Mouse (Mus musculus): Measurements from ENCODE around the gene Hspa14.
A peak's percentile ranks its signal among the peaks of the same experiment; 100 is the strongest.

Hspa14 gene

DNA sequence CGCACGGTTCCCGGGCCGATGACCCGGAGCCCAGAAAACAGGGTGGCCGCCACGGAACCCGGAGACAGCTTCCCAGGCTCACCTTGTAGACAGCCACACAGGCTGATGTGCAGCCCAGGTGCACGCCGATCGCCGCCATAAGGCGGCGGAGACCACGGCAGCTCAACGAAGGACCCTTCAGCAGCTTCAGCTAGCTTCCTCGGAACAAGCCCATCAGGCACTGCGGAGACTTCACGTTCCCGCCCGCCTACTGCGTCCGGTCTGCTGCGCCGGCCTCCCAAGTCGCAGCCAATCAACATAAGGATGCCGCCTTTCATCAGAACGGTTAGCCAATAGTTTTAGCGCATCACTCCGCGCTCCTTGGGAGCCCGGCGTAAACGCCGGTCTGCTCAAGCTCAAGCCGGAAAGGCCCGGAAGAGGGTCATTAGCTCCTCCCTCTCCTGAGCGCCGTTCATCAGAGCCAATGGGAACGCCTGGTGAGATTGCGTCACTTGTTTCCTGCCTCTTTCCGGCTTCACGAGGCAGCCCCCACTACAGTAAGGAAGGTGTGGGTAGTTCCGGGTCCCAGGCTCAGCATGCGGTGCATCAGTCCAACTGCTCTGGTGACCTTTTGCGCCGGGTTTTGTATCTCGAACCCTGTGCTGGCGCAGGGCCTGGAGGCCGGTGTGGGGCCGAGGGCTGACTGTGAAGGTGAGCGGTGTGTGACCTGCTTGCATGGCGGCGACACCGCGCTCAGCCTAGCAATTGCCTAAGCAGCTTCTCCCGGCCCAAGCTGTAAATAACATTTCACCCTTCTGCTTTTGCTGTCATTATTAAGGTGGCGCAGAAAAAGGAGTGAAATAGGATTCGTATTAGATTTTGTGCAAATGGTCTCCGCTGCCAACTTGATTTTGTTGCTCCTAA, at the start of gene Hspa14, which contains the start of the genes Gm45902 and Cdnf:
Gene Hspa14 (minus strand): TSS at position 263 of the 903 bp plus-strand sequence.
Gene Gm45902 (minus strand): TSS at position 239 of the 903 bp plus-strand sequence.
Gene Cdnf (plus strand): TSS at position 479 of the 903 bp plus-strand sequence.
- DNase-seq (ENCODE audit: low spot score in 2 of 2): peak; percentile 95 to 98

- peak; percentile 49 to 53 for DNase-seq (ENCODE audit: low spot score in 2 of 2)
Measured at GRCm38 (mm10) chr2:3546588-3546987, 34.0 kb upstream of the Hspa14 start.

DNA sequence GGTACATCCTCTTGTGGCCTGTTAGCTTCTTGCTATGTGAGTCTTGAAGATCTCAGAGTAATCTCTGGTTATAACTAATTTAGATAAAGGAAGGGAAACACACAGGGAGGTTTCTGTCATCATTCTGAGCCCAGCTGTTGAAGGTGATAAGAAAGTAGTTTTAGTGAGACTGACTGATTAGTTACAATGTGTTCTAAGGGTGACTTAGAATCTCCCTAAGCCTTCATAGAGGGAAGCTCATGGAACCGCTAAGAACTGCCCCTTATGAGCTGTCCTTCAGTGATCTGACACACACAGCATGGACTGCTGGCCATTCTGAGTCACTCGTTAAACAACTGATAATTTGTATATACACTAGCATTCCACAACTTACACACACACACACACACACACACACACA, 33.4 kb upstream of the Hspa14 start:
- DNase-seq (ENCODE audit: low spot score in 2 of 2): no peak

GRCm38 (mm10) chr2:3541307-3542079, 28.9 kb upstream of the Hspa14 start:
- DNase-seq (ENCODE audit: low spot score in 2 of 2): no peak

DNA sequence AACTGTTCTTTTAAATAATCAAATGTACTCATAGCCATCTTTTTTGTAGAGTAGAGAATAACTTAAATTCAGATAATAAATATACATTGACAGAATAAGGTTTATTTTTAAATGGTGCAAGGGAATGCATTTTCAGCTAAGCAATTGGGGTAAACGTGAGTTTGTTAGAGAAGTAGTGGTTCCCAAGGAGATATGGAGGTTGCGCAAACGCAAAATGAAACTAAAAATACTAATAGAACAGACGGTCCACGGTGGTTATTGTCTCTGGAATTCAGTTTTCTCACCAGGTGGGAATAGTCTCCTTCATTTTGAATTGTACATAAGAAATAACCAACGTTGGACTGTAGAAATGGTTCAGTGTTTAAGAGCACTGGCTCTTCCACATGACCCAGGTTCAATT, 13.7 kb upstream of the Hspa14 start:
- no peak for DNase-seq (ENCODE audit: low spot score in 2 of 2)

DNA sequence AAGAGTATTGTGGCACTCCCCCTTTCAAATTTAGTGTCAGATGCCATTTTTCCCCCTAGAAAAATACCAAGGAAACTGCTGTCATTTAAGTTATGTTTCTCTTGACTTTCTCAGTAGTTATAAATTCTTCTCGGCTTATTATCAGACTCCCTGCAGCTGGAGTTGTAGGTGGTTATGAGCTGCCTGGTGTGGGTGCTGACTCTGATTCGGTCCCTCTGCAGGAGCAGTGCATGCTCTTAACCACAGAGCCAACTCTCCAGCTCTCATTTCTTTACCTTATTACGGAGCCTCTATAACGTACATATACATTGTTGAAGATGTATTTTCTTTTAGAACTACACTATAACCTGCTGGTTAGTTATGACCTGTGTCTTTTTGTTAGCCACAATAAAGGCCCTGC, 9.9 kb upstream of the Hspa14 start:
- no peak for DNase-seq (ENCODE audit: low spot score in 2 of 2)

GRCm38 (mm10) chr2:3512076-3512475, 538 bp downstream of the Hspa14 start:
- no peak for DNase-seq (ENCODE audit: low spot score in 2 of 2)

GRCm38 (mm10) chr2:3500886-3501285, 11.7 kb downstream of the Hspa14 start:
- DNase-seq (ENCODE audit: low spot score in 2 of 2): no peak

- no peak for DNase-seq (ENCODE audit: low spot score in 2 of 2)
Measured at GRCm38 (mm10) chr2:3499543-3499942, 13.1 kb downstream of the Hspa14 start.

- DNase-seq (ENCODE audit: low spot score in 2 of 2): no peak
Measured at GRCm38 (mm10) chr2:3493833-3494409, 18.7 kb downstream of the Hspa14 start.

DNA sequence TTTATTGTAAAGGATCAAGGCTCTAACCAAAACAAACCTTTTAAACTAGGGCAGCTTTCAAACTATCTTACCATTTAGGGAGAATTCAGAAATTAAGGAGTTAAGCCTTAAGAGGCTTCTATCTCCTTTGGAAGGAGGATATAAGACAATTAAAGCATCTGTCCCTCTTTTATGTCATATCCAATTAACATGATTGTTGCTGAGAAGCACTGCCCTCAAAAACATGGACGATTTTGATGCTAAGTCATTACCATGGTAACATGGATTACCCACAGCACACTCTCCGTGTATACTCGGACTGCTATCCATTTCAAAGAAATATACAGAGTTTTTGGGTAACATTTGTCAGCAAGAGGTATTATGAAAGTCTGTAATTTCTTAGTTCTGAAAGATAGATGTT, 22.8 kb downstream of the Hspa14 start:
- no peak for DNase-seq (ENCODE audit: low spot score in 2 of 2)

GRCm38 (mm10) chr2:3480239-3480638, 32.4 kb downstream of the Hspa14 start:
- DNase-seq (ENCODE audit: low spot score in 2 of 2): no peak

GRCm38 (mm10) chr2:3475746-3476251, 36.8 kb downstream of the Hspa14 start:
- no peak for DNase-seq (ENCODE audit: low spot score in 2 of 2)

DNA sequence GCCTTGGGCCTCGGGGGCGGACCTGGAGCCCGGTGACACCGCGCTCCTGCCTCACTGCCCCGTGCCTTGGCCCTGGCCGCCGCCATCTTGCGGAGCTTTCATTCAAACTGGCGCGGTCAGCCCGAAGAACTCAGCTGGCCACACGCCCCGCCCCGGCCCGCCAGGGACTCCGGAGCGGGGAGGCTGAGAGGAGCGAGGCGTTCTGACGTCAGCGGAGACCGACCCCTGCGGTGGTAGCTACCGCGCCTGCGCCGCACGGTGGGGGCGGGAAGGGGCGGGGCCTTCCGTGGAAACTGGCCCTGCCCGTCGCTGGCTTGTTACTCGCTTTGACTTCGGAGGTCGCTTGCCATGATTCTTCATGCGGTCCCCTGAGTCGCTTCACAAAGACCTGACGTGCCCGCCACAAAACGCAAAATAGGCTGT, 37.7 kb downstream of the Hspa14 start, which contains the start of gene Suv39h2:
Gene Suv39h2 (minus strand): TSS at position 171 of the 423 bp plus-strand sequence.
- DNase-seq (ENCODE audit: low spot score in 2 of 2): peak; percentile 95 to 96

- peak; percentile 56 to 58 for DNase-seq (ENCODE audit: low spot score in 2 of 2)
Measured at GRCm38 (mm10) chr2:3474361-3474805, 38.2 kb downstream of the Hspa14 start.

DNA sequence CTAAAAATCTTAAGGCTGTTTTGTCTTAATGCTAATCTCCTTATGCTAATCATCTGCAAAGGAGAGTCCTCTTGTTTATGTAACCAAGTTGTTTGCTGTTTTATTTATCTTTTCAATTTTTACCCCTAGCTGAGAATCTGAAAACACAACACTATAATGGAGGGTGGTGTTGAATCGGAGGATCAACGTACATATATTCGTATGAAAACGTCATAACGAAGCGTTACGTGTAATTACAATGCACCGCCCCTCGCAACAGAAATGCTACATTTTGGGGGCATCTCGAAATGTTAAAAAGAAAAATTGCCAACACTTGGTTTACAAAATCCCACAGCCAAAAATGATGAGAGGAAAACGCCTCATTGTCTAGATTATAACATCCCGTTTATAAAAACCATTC, 38.7 kb downstream of the Hspa14 start:
- DNase-seq (ENCODE audit: low spot score in 2 of 2): no peak

DNA sequence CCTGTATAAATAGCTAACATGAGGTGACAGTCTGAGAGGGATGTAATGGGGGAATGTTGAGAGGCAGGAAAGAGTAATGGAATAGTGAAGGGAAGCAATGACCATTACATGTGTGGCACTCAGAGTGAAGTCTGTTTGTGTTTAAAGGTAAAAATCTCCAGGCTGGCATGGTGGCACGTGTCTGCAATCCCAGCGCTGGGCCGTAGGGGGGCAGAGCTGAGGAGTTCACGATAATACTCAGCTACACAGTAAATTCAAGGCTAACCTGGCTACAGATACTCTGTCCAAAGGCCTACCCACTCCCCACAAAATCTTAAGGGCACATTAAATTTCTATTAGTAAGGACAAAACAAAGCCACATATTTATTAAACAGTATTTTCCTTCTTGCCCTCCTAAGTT, 56.0 kb downstream of the Hspa14 start:
- no peak for DNase-seq (ENCODE audit: low spot score in 2 of 2)

- DNase-seq (ENCODE audit: low spot score in 2 of 2): no peak
Measured at GRCm38 (mm10) chr2:3453096-3453495, 59.5 kb downstream of the Hspa14 start.

- peak; percentile 51 to 75 for DNase-seq (ENCODE audit: low spot score in 2 of 2)
Measured at GRCm38 (mm10) chr2:3449431-3449830, 63.2 kb downstream of the Hspa14 start.

- no peak for DNase-seq (ENCODE audit: low spot score in 2 of 2)
Measured at GRCm38 (mm10) chr2:3445984-3446383, 66.6 kb downstream of the Hspa14 start.

- DNase-seq (ENCODE audit: low spot score in 2 of 2): no peak
Measured at GRCm38 (mm10) chr2:3444206-3444605, 68.4 kb downstream of the Hspa14 start.

Measured in frontal cortex, postnatal 36 days (tissue).